Mouse (Mus musculus) thymus, adult 2 months (tissue): ENCODE results near the gene Tmem144. TPM values are rescaled to one million over a fixed set of nuclear protein-coding genes. Genes with fewer than 3 reads are reported as not detected.

Source experiments
- DNase-seq: peaks from one replicate; pipeline ENCODE4 v3.0.0; 2021
- H3K27ac ChIP-seq: fragments of 200-500 bp; 2 replicates; pipeline ENCODE4 v1.5.1; 2012; ENCODE audit warnings: low read length, control low read depth; ENCODE audit not compliant: control insufficient read depth, insufficient read depth
- H3K27me3 ChIP-seq: fragments of 200-500 bp; 2 replicates; pipeline ENCODE4 v1.6.1; 2012; ENCODE audit warnings: mild to moderate bottlenecking, low read length, moderate library complexity, mixed read lengths; ENCODE audit not compliant: control insufficient read depth, insufficient read depth
- H3K36me3 ChIP-seq: fragments of 200-500 bp; 2 replicates; pipeline ENCODE4 v1.6.1; 2012; ENCODE audit warnings: mild to moderate bottlenecking, low read length, moderate library complexity; ENCODE audit not compliant: control insufficient read depth, insufficient read depth
- H3K4me1 ChIP-seq: fragments of 200-500 bp; replicated peaks from 2 replicates; pipeline ENCODE4 v1.6.1; 2012; ENCODE audit warnings: low read length; ENCODE audit not compliant: control insufficient read depth, insufficient read depth
- H3K4me3 ChIP-seq: fragments of 200-500 bp; 2 replicates; pipeline ENCODE4 v1.5.1; 2012; ENCODE audit warnings: mild to moderate bottlenecking, low read length, control low read depth, moderate library complexity; ENCODE audit not compliant: control insufficient read depth, insufficient read depth
- CTCF ChIP-seq: fragments of 200-500 bp; IDR thresholded peaks from 2 replicates; pipeline ENCODE4 v1.5.1; 2012; ENCODE audit warnings: mild to moderate bottlenecking, control low read depth, low read length, moderate library complexity, borderline replicate concordance; ENCODE audit not compliant: control insufficient read depth, poor library complexity, insufficient read depth; ENCODE audit errors: extremely low read depth
- POLR2A ChIP-seq: fragments of 200-500 bp; IDR thresholded peaks from 2 replicates; pipeline ENCODE4 v1.6.1; 2012; ENCODE audit warnings: mild to moderate bottlenecking, low read length, control low read depth, moderate library complexity; ENCODE audit not compliant: control insufficient read depth, poor library complexity, insufficient read depth; ENCODE audit errors: extremely low read depth
- WGBS: fragments of 180-500 bp; shearing (Covaris S2); methylation state at CpG from one replicate; pipeline ENCODE4 v1.1.7; 2018; 5-methylcytosine and 5-hydroxymethylcytosine counted together
- polyA plus RNA-seq: library from polyadenylated mRNA; depleted of rRNA; stranded (reverse); fragments of >200 nt; gene quantifications from 2 replicates; pipeline ENCODE4 v1.2.3, GENCODE M21; 2012; rRNA removed

Gene Tmem144
- 0.38 and 1.4 TPM in 2 replicates for polyA plus RNA-seq

GRCm38 (mm10) chr3:79852654-79853166 is at the start of gene Tmem144:
Gene Tmem144 (minus strand): TSS chr3:79852773.
- H3K27ac ChIP-seq: no peak within 1 kb of the TSS
- no peaks in the 10 kb centered on the region for H3K27me3 ChIP-seq
- DNase-seq: no peak
- WGBS: 71% methylated on average over 8 of the region's 8 CpGs
- no peak within 1 kb of the TSS for H3K4me3 ChIP-seq
- TF ChIP-seq CTCF: no peak
- no peaks in the 10 kb centered on the region for H3K36me3 ChIP-seq
- H3K4me1 ChIP-seq: no peaks in the 10 kb centered on the region

- DNase-seq: no peak
- TF ChIP-seq CTCF: no peak
- TF ChIP-seq POLR2A: no peak
- no peak overlapping the region for H3K4me3 ChIP-seq
- no peak overlapping the region for H3K27ac ChIP-seq
- 74% methylated on average over 4 of the region's 4 CpGs for WGBS
- H3K27me3 ChIP-seq: no peaks in the 10 kb centered on the region
- H3K4me1 ChIP-seq: no peaks in the 10 kb centered on the region
- no peaks in the 10 kb centered on the region for H3K36me3 ChIP-seq
Measured at GRCm38 (mm10) chr3:79901734-79902133, 49.2 kb upstream of the Tmem144 start.

- no peak overlapping the region for H3K27ac ChIP-seq
- TF ChIP-seq POLR2A (no peak), CTCF (no peak)
- no peak for DNase-seq
- H3K36me3 ChIP-seq: no peaks in the 10 kb centered on the region
- H3K27me3 ChIP-seq: no peaks in the 10 kb centered on the region
- H3K4me3 ChIP-seq: no peak overlapping the region
- 95% methylated on average over 6 of the region's 6 CpGs for WGBS
- no peaks in the 10 kb centered on the region for H3K4me1 ChIP-seq
Measured at GRCm38 (mm10) chr3:79901321-79901720, 48.7 kb upstream of the Tmem144 start.

GRCm38 (mm10) chr3:79900502-79900901 is 47.9 kb upstream of the Tmem144 start:
- DNase-seq: no peak
- Histone ChIP-seq H3K4me3 (no peak overlapping the region), H3K4me1 (no peaks in the 10 kb centered on the region), H3K27ac (no peak overlapping the region), H3K36me3 (no peaks in the 10 kb centered on the region), H3K27me3 (no peaks in the 10 kb centered on the region)
- 96% methylated on average over 2 of the region's 2 CpGs for WGBS
- TF ChIP-seq POLR2A (no peak), CTCF (no peak)

- Histone ChIP-seq H3K27ac (no peak overlapping the region), H3K27me3 (no peaks in the 10 kb centered on the region), H3K4me1 (no peaks in the 10 kb centered on the region), H3K36me3 (no peaks in the 10 kb centered on the region), H3K4me3 (no peak overlapping the region)
- TF ChIP-seq POLR2A (no peak), CTCF (no peak)
- WGBS: 91% methylated on average over 9 of the region's 9 CpGs
- DNase-seq: no peak
Measured at GRCm38 (mm10) chr3:79899906-79900305, 47.3 kb upstream of the Tmem144 start.

- no peaks in the 10 kb centered on the region for H3K4me1 ChIP-seq
- H3K27ac ChIP-seq: no peak overlapping the region
- TF ChIP-seq POLR2A (no peak), CTCF (no peak)
- H3K4me3 ChIP-seq: no peak overlapping the region
- no peak for DNase-seq
- H3K36me3 ChIP-seq: no peaks in the 10 kb centered on the region
- H3K27me3 ChIP-seq: no peaks in the 10 kb centered on the region
Measured at GRCm38 (mm10) chr3:79898514-79898913, 45.9 kb upstream of the Tmem144 start.
